Mouse (Mus musculus) lung, postnatal 10 days (tissue): Measurements from ENCODE around the gene Trak1.
A peak's percentile ranks its signal among the peaks of the same experiment; 100 is the strongest.
"Not testable (repeated sequence)": the region's sequence is repeated elsewhere in the genome, so short reads cannot be mapped to it uniquely, and the experiment has no call there.

Experiments used
- DNase-seq: peaks from one replicate; pipeline ENCODE4 v3.0.0; 2021

The Trak1 gene

DNA sequence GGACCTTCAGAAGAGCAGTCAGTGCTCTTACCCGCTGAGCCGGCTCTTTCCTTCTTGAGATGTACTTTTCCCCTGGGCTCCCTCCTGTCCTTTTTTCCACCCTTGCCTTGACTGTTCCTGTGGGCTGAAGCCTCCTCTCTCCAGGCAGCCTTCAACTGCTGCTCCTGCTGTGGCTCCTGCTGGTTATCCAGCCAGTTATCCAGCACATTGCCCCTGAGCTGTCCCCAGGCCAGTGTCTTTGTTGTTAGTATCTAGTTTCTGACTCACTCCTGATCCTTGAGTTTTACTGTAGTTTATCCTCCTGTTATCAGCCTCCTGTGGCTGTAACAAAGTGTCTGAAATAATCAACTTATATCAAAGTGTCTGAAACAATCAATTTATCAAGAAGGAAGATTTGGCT is 23.8 kb downstream of the Trak1 start:
- DNase-seq: no peak

DNA sequence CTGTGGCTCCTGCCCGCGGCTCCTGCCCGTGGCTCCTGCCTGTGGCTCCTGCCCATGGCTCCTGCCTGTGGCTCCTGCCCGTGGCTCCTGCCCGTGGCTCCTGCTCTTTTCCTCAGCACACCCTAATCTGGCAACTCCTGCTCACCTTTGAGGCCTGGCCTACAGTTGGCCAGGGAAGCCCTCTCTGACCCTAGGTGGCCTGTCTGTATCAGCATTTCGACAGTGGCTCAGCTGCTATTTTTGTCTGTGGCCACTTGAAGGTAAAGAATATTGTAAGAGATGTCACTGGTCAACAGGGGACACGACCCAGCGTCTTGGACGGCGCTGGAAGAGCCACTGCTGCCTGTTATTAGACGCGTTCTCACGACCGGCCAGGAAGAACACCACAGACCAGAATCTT is 24.7 kb downstream of the Trak1 start:
- no peak for DNase-seq

DNA sequence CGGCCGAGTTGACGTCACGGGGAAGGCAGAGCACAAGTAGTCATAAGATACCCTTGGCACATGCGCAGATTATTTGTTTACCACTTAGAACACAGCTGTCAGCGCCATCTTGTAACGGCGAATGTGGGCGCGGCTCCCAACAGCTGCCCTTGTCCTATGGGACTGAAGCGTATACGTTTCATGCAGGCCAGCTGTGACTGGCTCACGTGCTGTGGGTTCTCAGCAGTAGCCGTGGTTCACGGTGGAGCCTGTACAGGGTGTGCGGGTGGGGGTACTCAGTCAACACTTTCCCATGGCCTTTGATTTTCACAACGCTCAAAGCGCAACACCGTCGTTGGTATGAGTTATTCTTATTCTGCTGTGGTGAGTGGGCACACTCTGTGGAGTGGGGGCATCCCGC is 31.0 kb downstream of the Trak1 start:
- not testable (repeated sequence) for DNase-seq

DNA sequence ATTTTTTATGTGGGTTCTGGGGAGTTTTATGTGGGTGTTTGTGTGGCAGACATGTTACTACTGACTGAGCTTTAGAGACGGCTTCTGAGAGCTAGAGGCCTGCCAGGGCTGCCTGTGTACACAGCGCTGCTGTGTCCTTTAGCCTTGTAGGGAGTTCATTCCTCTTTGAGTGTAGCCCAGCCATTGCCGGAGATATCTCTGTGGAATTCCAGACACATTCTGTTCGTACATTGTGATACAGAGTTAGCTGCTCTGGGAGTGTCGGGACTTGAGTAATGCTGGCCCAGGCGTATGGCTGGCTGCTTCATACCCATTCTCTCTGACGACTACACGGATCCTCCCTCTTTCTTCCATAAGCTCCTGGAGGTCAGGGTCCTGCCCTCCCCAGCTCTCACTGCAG is 31.9 kb downstream of the Trak1 start:
- peak; percentile 52 for DNase-seq

DNA sequence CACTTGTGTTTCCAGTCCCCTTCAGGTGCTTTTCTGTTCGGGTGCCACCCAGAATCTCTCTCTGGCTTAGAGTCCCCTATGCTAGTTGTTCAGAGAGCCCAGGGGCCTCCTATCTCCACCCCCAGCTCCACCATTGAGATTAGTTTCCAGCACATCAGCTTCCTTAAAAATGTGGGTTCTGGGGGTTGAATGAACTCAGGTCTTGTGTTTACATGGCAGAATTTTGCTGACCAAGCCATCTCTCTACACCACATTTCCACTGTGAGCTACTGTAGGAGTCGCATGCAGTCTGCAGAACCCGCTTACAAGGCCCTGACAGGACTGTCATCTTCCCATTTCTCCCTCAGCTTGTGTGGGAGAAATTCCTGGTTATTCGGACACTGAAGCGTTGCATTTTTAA is 32.8 kb downstream of the Trak1 start:
- DNase-seq: no peak

DNA sequence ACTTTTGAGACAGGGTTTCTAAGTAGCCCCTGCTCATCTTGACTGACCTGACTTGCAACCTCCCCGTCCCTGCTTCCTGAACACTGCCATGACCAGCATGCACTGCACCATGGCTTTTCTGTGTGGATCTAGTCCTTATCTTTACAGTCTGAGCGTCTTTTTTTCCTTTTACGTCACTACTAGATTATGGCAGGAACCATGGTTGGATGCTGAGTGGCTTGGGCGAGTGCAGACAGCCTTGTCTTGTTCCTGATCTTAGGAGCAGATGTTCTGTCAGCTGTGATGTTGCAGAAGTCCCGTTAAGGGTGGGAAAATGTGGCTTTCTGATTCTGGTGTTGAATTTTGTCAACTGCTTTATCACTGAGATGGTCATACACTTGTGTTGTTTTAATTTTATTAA is 34.1 kb downstream of the Trak1 start:
- no peak for DNase-seq

DNA sequence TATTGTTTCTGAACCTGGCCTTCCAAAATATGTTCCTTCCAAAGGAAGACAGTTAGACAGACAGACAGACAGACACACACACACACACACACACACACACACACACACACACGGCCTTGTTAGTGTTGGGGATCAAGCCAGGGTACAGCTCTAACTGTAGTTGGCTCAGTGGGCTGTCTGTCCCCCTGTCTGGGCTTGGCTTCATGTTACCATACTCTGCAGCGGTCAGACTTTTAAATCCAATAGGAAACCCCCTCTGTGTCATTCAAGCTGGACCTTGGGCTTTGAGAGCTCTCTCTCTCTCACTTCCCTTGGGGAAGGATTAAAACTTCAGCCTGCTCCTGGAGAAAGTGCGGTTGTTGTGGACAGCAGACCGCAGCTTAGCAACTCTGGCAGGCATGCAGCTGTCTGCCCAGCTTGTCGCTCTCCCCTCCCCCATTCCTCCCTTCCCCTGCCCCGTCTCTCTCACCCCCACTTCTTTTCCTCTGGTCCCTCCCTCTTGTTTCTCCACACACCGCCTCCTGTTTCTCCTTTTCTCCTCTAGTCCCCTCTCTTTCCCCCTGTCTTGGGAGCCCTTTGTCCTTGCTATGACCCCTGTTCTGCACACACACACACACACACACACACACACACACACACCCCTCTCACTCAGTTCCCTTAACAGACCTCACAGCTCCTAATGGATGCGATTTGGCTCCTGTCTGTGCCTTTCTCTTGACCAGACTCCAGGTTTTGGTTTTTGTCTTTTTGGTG is 34.8 kb downstream of the Trak1 start:
- peak; percentile 89 for DNase-seq

DNA sequence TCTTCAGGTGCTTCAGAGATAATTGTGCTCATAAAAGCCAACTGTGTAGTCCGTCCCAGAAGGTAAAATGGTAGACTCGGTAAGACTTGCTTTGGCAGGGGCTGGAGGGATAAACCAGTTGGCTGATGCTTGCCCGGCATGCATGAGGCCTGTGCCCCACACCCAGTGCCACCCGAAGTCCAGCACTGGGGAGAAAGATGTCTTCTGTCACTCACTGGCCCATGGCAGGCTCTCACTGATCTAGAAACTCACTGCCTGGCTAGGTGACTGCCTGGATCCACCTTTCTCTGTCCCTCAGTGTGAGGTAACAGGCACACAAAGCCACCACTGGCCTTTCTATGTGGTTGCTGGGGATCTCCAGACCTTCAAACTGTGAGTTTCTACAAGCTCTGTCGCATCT is 36.3 kb downstream of the Trak1 start:
- no peak for DNase-seq

DNA sequence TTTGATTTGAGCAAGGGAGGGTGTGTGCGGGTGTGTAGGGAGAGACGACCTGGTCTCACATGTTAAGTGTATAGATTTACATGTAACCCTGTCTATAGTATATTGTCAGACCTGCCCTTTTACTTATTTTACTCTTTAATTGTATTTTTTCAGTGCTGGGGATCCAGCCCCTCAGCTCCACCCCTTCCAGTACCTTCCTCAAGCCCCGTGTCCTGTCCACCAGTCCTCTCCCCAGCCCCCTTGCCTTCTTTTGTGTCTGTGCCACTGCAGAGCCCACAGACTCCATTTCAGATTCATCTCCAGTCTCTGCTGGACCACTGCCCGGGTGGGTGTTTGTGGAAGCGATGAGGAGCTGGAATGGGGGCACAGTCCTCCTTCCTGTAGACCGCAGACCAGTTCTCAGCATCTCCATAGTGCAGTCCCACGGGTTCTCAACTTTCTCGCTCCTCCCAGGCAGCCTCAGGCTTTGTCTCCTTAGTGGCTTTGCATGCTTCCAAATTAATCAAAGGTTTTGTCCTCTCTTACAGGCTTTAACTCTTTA is 37.1 kb downstream of the Trak1 start:
- DNase-seq: peak; percentile 56

DNA sequence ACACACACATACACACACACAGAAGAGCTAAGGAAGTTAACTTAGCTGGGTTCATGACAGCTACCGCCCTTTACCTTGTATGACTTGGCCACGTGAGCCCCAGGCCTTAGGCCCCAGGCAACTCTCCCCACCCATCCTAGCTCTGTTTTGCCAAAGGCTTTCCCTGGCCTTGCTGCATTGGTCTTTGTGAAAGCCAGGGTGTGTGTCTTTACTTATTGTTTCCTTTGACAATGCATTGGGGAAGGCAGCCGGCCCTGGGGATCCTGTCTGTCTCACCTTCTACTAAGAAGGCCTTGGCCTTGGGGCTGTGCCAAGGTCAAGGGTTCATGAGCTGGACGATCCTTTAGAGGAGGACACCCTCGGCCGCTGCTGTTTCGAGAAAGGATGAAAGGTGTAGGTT is 38.3 kb downstream of the Trak1 start:
- DNase-seq: peak; percentile 59

DNA sequence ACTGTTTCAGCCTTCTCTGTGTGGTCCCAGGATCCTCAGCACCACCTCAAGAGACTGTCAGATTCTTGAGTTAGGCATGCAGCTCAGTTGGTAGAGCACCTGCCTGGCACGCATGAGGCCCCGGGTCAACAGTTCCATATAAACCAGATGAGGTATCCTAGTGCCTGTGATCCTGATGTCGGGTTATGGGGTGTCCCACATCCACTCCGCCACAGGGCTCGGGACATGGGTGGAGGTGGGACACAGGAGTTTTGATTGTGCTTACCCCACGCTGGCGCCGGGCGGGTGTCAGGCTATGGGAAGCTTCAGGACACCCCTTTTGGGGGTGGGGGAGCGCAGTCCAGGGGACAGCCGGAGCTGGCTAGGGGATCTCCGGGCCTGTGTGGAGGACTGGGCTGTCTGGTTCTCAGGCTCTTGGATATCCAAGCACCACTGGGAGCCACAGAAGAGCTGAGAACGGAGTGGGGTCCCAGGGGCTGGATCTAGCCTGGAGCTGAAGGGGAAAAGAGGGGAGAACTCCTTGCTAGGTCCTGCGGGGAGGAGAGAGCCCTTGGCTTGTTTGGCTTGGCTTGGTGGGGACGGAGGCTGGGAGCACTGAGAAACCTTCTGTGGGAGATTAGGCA is 39.1 kb downstream of the Trak1 start:
- DNase-seq: no peak

DNA sequence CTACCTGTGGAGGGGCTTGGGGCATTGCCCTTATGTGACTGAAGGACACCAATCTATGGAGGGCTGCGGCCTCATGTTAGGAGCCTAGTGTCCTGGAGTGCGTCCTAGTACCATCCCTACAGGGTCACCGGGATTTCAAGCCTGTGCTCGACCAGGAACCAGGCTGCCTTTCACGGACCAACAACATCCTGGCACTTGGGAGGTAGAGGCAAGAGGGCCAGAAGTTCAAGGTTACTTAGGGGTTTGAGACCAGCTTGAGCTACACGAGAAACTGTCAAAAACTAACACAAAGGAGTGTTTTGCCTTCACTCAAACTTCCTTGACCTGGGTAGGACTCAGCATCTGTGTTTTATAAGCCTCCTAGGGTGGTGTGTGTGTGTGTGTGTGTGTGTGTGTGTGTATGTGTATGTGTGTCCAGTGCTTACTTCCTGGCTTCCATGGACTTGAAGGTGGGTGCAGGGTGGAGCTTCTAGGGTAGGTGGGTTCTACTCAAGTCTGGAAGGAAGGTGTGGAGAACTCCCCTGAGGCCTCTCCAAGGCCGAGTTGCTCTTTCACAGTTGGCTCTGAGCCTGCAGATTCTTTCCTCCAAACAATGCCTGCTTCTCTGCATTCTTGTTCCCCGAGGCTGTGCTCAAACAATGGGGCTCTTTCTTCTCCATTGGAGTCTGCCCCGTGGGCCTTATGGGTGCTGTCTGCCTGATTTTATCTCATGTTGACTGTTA is 40.1 kb downstream of the Trak1 start:
- peak; percentile 80 for DNase-seq

DNA sequence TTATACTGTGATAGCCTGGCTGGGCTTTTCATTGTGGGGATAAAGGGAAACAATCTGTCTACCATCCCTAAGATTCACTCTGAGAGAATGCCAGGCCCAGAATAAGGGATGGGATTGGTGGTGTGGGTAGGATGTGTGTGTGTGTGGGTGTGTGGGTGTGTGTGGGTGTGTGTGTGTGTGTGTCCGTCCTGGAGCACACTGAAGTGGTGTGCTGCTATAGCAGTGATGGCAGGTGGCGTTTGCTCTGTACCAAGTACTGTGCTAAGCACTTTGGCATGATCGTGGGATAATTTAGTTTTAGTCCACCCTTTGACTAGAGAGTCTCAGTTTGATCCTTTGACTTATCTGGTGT is 40.6 kb downstream of the Trak1 start:
- DNase-seq: no peak

DNA sequence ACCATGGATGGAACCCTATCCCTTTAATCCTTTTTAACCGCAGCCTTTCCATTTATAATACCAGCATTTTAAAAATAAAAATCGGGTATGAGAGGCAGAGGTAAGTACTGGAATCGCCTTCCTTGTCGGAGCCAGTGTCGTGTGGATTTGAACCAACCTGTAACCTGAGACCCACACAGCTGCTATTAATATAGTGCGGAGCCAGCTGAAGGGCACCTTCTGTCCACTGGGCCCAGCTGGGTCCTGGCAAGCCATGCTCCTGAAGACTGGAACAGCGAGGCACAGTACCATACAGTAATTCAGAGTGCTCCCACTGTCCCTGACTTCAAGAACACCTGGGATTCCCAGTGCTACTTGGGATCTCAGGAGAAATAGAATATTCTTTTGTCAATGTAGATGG is 44.5 kb downstream of the Trak1 start:
- no peak for DNase-seq

DNA sequence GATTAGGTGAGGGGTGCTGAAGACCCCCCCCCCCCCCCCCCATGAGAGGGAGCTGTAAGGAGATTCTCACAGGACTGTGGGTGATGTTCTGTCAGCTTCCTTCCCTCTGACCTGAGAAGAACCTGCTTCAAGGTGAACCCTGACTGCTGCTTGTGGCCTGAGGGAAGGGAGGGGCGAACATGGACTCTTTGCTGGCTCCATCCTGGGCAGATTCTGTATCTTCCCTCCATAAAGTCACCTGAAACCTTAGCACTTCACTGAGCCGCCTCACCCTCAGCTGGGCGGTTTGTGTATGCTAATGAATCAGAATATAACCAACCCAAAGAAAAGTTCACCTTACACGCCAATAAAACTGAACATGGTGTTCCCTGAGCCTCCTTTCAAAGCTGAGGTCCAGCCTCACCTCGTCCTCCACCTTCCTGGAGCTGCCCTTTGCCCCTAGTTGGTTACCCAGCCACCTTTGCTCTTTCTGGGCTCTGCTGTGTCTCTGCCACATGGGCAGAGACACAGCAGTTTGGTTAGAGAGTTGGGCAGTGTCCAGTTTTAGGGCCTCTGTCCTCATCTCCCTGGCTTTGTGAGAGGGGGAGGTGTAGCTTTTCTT is 45.3 kb downstream of the Trak1 start:
- no peak for DNase-seq

DNA sequence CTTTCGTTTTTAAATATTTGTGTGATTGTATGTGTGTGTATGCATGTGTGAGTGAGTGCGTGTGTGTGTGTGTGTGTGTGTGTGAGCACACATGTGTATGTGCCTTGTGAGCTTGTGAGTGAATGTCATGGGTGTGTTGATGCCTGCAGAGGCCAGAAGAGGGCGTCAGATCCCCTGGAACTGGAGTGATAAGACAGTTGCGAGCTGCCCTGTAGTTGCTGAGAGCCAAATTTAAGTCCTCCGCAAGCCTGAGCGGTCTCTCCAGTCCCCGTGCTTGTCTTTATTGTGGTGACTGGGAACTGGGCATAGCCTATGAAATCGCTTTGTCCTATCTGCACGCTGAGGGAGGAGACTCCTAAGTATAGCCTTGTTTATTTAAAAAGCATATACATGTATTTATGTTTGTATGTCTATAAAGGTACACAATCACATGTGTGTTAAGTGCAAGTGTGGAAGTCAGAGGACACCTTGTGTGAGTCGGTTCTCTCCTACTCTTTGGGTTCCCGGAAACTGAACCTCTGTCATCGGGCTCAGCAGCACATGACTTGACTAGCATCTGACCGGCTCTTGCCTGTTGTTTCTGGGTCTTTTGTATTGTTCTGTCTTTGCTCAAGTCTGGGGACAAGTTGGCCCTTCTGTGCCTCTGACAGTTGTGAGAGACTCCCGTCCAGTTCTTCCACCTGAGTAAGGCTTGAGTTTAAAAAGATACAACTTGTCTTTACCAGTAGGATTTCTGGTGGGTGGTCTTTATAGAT is 46.0 kb downstream of the Trak1 start:
- no peak for DNase-seq

DNA sequence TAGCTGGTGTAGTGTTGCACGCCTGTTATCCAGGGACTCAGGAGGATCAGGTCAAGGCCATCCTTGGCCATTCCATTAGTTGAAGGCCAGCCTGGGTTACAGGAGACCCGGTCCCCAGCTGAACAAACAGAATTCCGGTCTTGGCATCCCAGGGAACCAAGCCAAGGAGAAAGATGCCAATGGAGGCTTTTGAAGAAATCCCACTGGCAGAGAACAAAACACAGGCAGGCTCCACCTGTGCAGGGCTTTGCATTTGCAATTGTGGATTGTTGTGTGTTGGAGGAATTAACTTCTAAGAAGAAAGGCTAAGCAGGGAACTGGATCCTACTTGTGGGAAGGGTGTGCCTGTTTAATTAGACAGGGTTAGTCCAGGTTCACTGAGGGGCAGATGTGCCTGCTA is 47.0 kb downstream of the Trak1 start:
- no peak for DNase-seq

DNA sequence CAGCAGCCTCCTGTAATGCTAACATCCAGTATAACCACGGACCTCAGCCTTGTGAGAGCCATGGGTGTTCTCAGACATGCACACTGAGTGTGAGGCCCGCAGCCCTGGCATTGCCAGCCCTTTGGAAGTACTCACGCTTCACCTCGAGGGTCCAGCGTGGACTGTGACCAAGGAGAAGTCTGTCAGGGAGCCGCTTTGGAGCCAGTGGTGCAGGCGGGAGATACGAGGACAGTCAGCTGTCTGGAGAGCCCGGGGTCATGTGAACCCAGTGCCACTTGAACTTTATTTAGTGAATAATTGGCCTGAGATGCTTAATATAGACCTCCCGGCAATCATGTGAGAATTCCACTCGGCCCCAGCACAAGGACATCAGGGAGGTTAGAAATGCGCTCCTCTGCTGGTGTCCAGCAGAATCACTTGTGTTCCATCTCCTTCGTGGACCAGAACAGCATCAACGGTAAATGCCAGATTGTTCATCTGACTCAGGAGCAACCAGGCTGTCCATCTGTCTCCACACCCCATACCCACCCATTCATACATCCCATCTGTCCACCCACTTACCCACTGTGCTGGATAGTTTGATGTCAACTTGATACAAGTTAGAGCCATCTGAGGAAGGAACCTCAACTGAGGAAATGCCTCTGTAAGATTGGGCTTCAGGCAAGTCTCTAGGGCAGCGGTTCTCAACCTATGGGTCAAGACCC is 48.3 kb downstream of the Trak1 start:
- peak; percentile 51 for DNase-seq

DNA sequence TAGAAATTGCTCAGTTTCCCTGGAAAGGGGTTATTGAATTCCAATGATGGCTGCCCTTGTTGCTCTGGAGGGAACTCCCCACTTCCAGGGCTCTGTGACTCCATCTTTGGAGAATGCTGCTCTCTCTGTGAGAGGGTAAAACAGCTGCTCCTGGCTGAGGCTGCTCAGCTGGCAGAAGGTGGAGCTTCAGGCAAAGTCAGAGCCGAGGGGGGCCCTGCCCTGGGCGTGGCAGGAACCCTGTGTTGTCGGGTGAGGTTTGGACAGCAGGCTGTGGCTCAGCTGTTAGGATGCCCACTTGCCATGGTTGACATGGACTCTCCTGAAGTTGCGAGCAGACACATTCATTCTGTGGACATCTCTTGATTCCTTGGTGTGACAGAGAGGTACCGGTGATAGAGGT is 49.3 kb downstream of the Trak1 start:
- DNase-seq: no peak

DNA sequence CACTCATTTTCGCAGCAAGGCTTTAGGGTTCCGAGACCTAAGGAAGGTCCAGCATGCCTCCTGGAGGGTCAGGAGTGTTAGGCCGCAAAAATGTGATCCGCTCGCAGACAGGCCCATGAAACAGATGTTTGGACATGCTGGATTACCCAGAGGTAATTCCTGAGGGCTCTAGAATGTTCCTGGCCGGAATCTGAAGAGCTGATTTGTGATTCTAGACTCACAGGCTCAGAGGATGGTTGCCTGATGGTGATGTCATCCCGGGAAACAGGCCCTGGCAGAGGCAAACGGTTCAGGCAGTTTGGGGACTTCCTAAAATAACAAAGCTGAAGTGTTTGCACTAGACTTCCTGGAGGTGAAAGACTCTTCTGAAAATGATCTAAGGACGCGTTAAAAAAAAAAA is 50.7 kb downstream of the Trak1 start:
- peak; percentile 90 for DNase-seq

DNA sequence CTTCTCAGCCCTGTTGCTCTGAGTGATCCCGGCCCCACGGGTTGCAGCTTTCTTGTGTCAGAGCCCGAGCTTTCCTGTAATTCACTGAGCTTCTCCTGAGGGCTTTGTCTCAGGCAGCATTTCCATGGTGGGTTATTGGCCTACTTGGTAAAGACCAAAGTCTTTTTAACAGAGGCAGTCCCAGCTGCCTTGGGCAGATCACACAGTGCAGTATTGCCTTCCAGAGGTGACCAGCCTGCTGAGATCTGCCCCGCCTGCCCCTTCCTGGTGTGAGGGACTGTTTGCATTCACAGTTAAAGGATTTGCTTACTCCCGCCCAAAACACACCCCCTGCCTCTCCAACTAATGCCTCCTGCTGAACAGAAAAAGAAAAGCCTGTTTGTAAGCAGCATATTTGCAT is 51.2 kb downstream of the Trak1 start:
- peak; percentile 65 for DNase-seq

DNA sequence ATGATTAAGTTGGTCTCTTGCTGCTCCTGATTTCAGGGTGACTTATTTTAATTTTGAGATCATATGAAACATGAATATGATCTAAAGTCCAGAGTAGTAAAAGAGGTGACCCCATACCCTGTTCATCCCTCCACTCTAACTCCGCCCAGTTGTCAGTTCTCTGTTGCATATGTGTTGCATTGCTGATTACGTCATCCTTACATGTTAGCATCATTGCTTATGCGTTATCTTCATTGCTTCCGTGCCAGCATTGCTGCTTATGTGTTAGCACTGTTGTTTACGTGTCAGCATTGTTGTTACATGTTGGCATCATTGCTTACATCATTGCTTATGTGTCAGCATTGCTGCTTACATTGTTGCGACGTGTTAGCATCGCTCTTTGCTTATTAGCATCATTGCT is 51.8 kb downstream of the Trak1 start:
- no peak for DNase-seq
